Mouse (Mus musculus) frontal cortex, postnatal 14 days (tissue): ENCODE data around the gene Samd7.

Experiments
- DNase-seq, 2 experiments: peaks; one replicate each; pipeline ENCODE4 v3.0.0; 2022; ENCODE audit warnings: low spot score in 2 of 2

The Samd7 gene

GRCm38 (mm10) chr3:30764877-30765276 lies 18.8 kb downstream of the Samd7 start:
- DNase-seq: no peak

GRCm38 (mm10) chr3:30765311-30766027 lies 19.4 kb downstream of the Samd7 start:
- no peak for DNase-seq

- DNase-seq: no peak
Measured at GRCm38 (mm10) chr3:30766177-30766576, 20.1 kb downstream of the Samd7 start.

GRCm38 (mm10) chr3:30767271-30767670 lies 21.2 kb downstream of the Samd7 start:
- no peak for DNase-seq

- no peak for DNase-seq
Measured at GRCm38 (mm10) chr3:30769755-30770515, 23.8 kb downstream of the Samd7 start.

GRCm38 (mm10) chr3:30771560-30771959 lies 25.5 kb downstream of the Samd7 start:
- no peak for DNase-seq

- no peak for DNase-seq
Measured at GRCm38 (mm10) chr3:30772631-30773030, 26.5 kb downstream of the Samd7 start.

- DNase-seq: no peak
Measured at GRCm38 (mm10) chr3:30774677-30775076, 28.6 kb downstream of the Samd7 start.

GRCm38 (mm10) chr3:30777984-30778383 lies 31.9 kb downstream of the Samd7 start:
- DNase-seq: no peak

- no peak for DNase-seq
Measured at GRCm38 (mm10) chr3:30788531-30788930, 42.4 kb downstream of the Samd7 start.

- DNase-seq: peak; percentile 86 to 93
Measured at GRCm38 (mm10) chr3:30792737-30793402, 46.8 kb downstream of the Samd7 start, which contains the start of gene Sec62. Gene Sec62 (plus strand): TSS chr3:30792875.

- DNase-seq: peak; percentile 13 to 21
Measured at GRCm38 (mm10) chr3:30793403-30794221, 47.5 kb downstream of the Samd7 start.

- no peak for DNase-seq
Measured at GRCm38 (mm10) chr3:30802171-30802570, 56.1 kb downstream of the Samd7 start.

GRCm38 (mm10) chr3:30812881-30813280 lies 66.8 kb downstream of the Samd7 start:
- DNase-seq: no peak
